Mouse (Mus musculus) G1E (cell line): ENCODE data around the gene Spata20. TPM values are rescaled to one million over a fixed set of nuclear protein-coding genes. Genes with fewer than 3 reads are reported as not detected.

ENCODE experiments used
- ATAC-seq: 2 replicates; pipeline ENCODE4 v1.8.0; 2016; ENCODE audit warnings: mild to moderate bottlenecking; ENCODE audit not compliant: insufficient number of reproducible peaks, poor library complexity, low FRiP score, severe bottlenecking; ENCODE audit errors: extremely low read depth
- DNase-seq: peaks from one replicate; pipeline ENCODE4 v3.0.0; 2012; ENCODE audit warnings: low spot score
- H3K27me3 ChIP-seq: 2 replicates; pipeline ENCODE4 v1.6.1; 2012; ENCODE audit warnings: mild to moderate bottlenecking, low read length, inconsistent platforms; ENCODE audit not compliant: insufficient read depth
- H3K36me3 ChIP-seq: replicated peaks from 2 replicates; pipeline ENCODE3; 2012; ENCODE audit warnings: mild to moderate bottlenecking, inconsistent platforms
- H3K4me1 ChIP-seq: 2 replicates; pipeline ENCODE4 v1.6.1; 2012; ENCODE audit warnings: low read depth, low read length, inconsistent platforms, mixed read lengths; ENCODE audit not compliant: insufficient read depth
- H3K4me3 ChIP-seq: 2 replicates; pipeline ENCODE4 v1.5.1; 2012; ENCODE audit warnings: low read depth, mild to moderate bottlenecking, inconsistent platforms, low read length, moderate library complexity, mixed read lengths
- H3K9me3 ChIP-seq: replicated peaks from 2 replicates; pipeline ENCODE4 v1.6.1; 2012; ENCODE audit warnings: inconsistent platforms
- CTCF ChIP-seq: IDR thresholded peaks from 2 replicates; pipeline ENCODE4 v1.5.1; 2012; ENCODE audit warnings: low read depth, low read length, inconsistent platforms, mixed read lengths
- GATA1 ChIP-seq: IDR thresholded peaks from 2 replicates; pipeline ENCODE4 v1.6.1; 2012; ENCODE audit warnings: borderline replicate concordance, low read length, inconsistent platforms, mixed read lengths
- GATA2 ChIP-seq: IDR thresholded peaks from 2 replicates; pipeline ENCODE4 v1.6.1; 2012; ENCODE audit warnings: low read depth, low read length, inconsistent platforms, borderline replicate concordance
- POLR2AphosphoS5 ChIP-seq: IDR thresholded peaks from 2 replicates; pipeline ENCODE4 v1.6.1; 2012; ENCODE audit warnings: low read depth, low read length, inconsistent platforms; ENCODE audit not compliant: insufficient replicate concordance
- TAL1 ChIP-seq: conservative IDR thresholded peaks from 2 replicates; pipeline ENCODE4 v1.6.1; 2012; ENCODE audit warnings: low read depth, low read length, inconsistent platforms, mixed read lengths
- polyA plus RNA-seq: library from polyadenylated mRNA; stranded (reverse); fragments of >175 nt; gene quantifications from 2 replicates; pipeline ENCODE4 v1.2.3, GENCODE M21; 2012
- total RNA-seq, 2 experiments: library from RNA; stranded (forward) in 1 of 2; stranded (reverse) in 1 of 2; fragments of 200-1000 nt in 1 of 2; fragments of >200 nt in 1 of 2; fragmentation: Nextera tagmentation in 1 of 2; gene quantifications; 2 replicates each; pipeline ENCODE4 v1.2.3; 2014 to 2017

Gene Spata20
- total and polyA plus RNA-seq, 3 experiments = not detected

- ATAC-seq = no peak
- DNase-seq = no peak
- H3K4me1 ChIP-seq = no peaks in the 10 kb centered on the region
- H3K4me3 ChIP-seq = no peak overlapping the region
- TF ChIP-seq GATA1 = no peak
- TF ChIP-seq POLR2AphosphoS5 = no peak
- no peak for TF ChIP-seq GATA2
- TF ChIP-seq TAL1 = no peak
- TF ChIP-seq CTCF = no peak
- no peaks in the 10 kb centered on the region for H3K36me3 ChIP-seq
- H3K9me3 ChIP-seq = no peaks in the 10 kb centered on the region
- H3K27me3 ChIP-seq = peaks cover 21% of the 10 kb centered on the region
Observed at GRCm38 (mm10) chr11:94447017-94447416, 39.0 kb downstream of the Spata20 start.

DNA sequence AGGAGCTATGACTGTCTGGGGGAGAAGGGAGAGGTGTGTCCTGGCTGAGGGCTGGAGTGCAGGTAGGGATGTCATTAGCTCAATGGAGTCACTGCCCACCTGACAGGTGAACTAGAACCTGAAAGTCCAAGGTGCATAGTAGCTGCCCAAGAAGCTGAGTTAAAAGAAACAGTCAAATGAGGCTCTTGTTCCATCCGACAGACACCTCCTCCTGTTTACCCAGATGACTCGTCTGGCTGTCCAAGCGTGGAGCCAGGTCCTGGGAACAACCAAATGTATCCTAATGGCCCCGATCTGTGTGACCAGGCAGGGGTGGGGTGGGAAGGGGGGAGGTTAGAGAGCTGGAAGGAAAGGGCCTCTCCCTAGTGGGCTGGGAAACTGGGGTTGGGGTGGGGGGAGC lies 40.7 kb downstream of the Spata20 start:
- ATAC-seq = no peak
- H3K4me3 ChIP-seq = no peak overlapping the region
- H3K9me3 ChIP-seq = no peaks in the 10 kb centered on the region
- DNase-seq = no peak
- TF ChIP-seq TAL1 (no peak), GATA2 (no peak), GATA1 (no peak)
- H3K27me3 ChIP-seq = peaks cover 14% of the 10 kb centered on the region
- no peaks in the 10 kb centered on the region for H3K4me1 ChIP-seq
- no peaks in the 10 kb centered on the region for H3K36me3 ChIP-seq

- Histone ChIP-seq H3K4me1 (no peaks in the 10 kb centered on the region), H3K27me3 (peaks cover 14% of the 10 kb centered on the region), H3K36me3 (no peaks in the 10 kb centered on the region), H3K9me3 (no peaks in the 10 kb centered on the region), H3K4me3 (no peak overlapping the region)
- TF ChIP-seq GATA2 = no peak
- TF ChIP-seq POLR2AphosphoS5 = no peak
- no peak for TF ChIP-seq CTCF
- no peak for TF ChIP-seq GATA1
- TF ChIP-seq TAL1 = no peak
- no peak for ATAC-seq
- no peak for DNase-seq
Observed at GRCm38 (mm10) chr11:94444829-94445228, 41.1 kb downstream of the Spata20 start.

- TF ChIP-seq CTCF = no peak
- TF ChIP-seq GATA2 = no peak
- TF ChIP-seq TAL1 = no peak
- TF ChIP-seq POLR2AphosphoS5 = no peak
- TF ChIP-seq GATA1 = no peak
- peaks cover 21% of the 10 kb centered on the region for H3K27me3 ChIP-seq
- H3K36me3 ChIP-seq = no peaks in the 10 kb centered on the region
- H3K4me3 ChIP-seq = no peak overlapping the region
- no peak for DNase-seq
- H3K9me3 ChIP-seq = no peaks in the 10 kb centered on the region
- no peak for ATAC-seq
- no peaks in the 10 kb centered on the region for H3K4me1 ChIP-seq
Observed at GRCm38 (mm10) chr11:94441752-94442151, 44.2 kb downstream of the Spata20 start.

- ATAC-seq = no peak
- Histone ChIP-seq H3K36me3 (no peaks in the 10 kb centered on the region), H3K4me1 (no peaks in the 10 kb centered on the region)
Observed at GRCm38 (mm10) chr11:94441122-94441521, 44.9 kb downstream of the Spata20 start.

GRCm38 (mm10) chr11:94440421-94440820 lies 45.6 kb downstream of the Spata20 start:
- no peaks in the 10 kb centered on the region for H3K36me3 ChIP-seq
- H3K4me3 ChIP-seq = no peak overlapping the region
- H3K27me3 ChIP-seq = peaks cover 21% of the 10 kb centered on the region; the same call in 1 of the 2 replicates
- no peak for DNase-seq
- no peak for ATAC-seq
- no peaks in the 10 kb centered on the region for H3K9me3 ChIP-seq
- no peaks in the 10 kb centered on the region for H3K4me1 ChIP-seq
- TF ChIP-seq POLR2AphosphoS5 (no peak), CTCF (no peak), TAL1 (no peak)

More at GRCm38 (mm10) chr11:94441122-94441521, 44.9 kb downstream of the Spata20 start:
- TF ChIP-seq CTCF (no peak), TAL1 (no peak), GATA1 (no peak), POLR2AphosphoS5 (no peak), GATA2 (no peak)
- Histone ChIP-seq H3K27me3 (peaks cover 21% of the 10 kb centered on the region), H3K9me3 (no peaks in the 10 kb centered on the region), H3K4me3 (no peak overlapping the region)
- no peak for DNase-seq

GRCm38 (mm10) chr11:94429011-94429651 lies 56.8 kb downstream of the Spata20 start:
- H3K27me3 ChIP-seq = peaks cover 29% of the 10 kb centered on the region
- no peak for ATAC-seq
- no peaks in the 10 kb centered on the region for H3K36me3 ChIP-seq
- no peaks in the 10 kb centered on the region for H3K4me1 ChIP-seq
- DNase-seq = no peak
- no peaks in the 10 kb centered on the region for H3K9me3 ChIP-seq
- no peak overlapping the region for H3K4me3 ChIP-seq
- TF ChIP-seq GATA1 (no peak), TAL1 (no peak), GATA2 (no peak), POLR2AphosphoS5 (no peak), CTCF (no peak)

Other genes with a start within 250 kb of the Spata20 start
- gene Wfikkn2, start 240.2 kb downstream of the Spata20 start, total RNA-seq (2014; fragmentation: Nextera tagmentation) = not detected in 2 replicates
- 0.05 TPM in 1 of 2 replicates, not detected in the other for gene Wfikkn2, start 240.2 kb downstream of the Spata20 start, total RNA-seq (2017)
- 0.03 TPM in 1 of 2 replicates, not detected in the other for gene Wfikkn2, start 240.2 kb downstream of the Spata20 start, polyA plus RNA-seq
- gene Gm21885, start 204.3 kb downstream of the Spata20 start, total RNA-seq (2014; fragmentation: Nextera tagmentation) = not detected in 2 replicates
- gene Gm21885, start 204.3 kb downstream of the Spata20 start, total RNA-seq (2017) = 0.23 TPM in 1 of 2 replicates, not detected in the other
- not detected in 2 replicates for gene Gm21885, start 204.3 kb downstream of the Spata20 start, polyA plus RNA-seq
- 238 and 283 TPM in 2 replicates for gene Luc7l3, start 164.2 kb downstream of the Spata20 start, total RNA-seq (2014; fragmentation: Nextera tagmentation)
- 170 and 260 TPM in 2 replicates for gene Luc7l3, start 164.2 kb downstream of the Spata20 start, total RNA-seq (2017)
- gene Luc7l3, start 164.2 kb downstream of the Spata20 start, polyA plus RNA-seq = 26.4 and 38.7 TPM in 2 replicates
- 34.4 and 46.0 TPM in 2 replicates for gene Ankrd40, start 158.2 kb downstream of the Spata20 start, total RNA-seq (2014; fragmentation: Nextera tagmentation)
- 46.4 and 48.4 TPM in 2 replicates for gene Ankrd40, start 158.2 kb downstream of the Spata20 start, total RNA-seq (2017)
- gene Ankrd40, start 158.2 kb downstream of the Spata20 start, polyA plus RNA-seq = 75.8 and 90.9 TPM in 2 replicates
- gene Abcc3, start 93.2 kb downstream of the Spata20 start, total RNA-seq (2014; fragmentation: Nextera tagmentation) = not detected in 2 replicates
- 0.17 and 0.27 TPM in 2 replicates for gene Abcc3, start 93.2 kb downstream of the Spata20 start, total RNA-seq (2017)
- gene Abcc3, start 93.2 kb downstream of the Spata20 start, polyA plus RNA-seq = not detected in 2 replicates
- 38.4 TPM in 1 of 2 replicates, not detected in the other for gene Cacna1g, start 12.0 kb downstream of the Spata20 start, total RNA-seq (2014; fragmentation: Nextera tagmentation)
- gene Cacna1g, start 12.0 kb downstream of the Spata20 start, total RNA-seq (2017) = 0.49 TPM in 1 of 2 replicates, not detected in the other
- gene Cacna1g, start 12.0 kb downstream of the Spata20 start, polyA plus RNA-seq = 0.01 TPM in 1 of 2 replicates, not detected in the other
- not detected in 2 replicates for gene Epn3, start 13.8 kb upstream of the Spata20 start, total RNA-seq (2014; fragmentation: Nextera tagmentation)
- gene Epn3, start 13.8 kb upstream of the Spata20 start, total RNA-seq (2017) = not detected in 2 replicates
- not detected in 2 replicates for gene Epn3, start 13.8 kb upstream of the Spata20 start, polyA plus RNA-seq
- gene Mycbpap, start 35.6 kb upstream of the Spata20 start, total RNA-seq (2014; fragmentation: Nextera tagmentation) = not detected in 2 replicates
- 0.06 TPM in 1 of 2 replicates, not detected in the other for gene Mycbpap, start 35.6 kb upstream of the Spata20 start, total RNA-seq (2017)
- gene Mycbpap, start 35.6 kb upstream of the Spata20 start, polyA plus RNA-seq = not detected in 2 replicates
- gene Rsad1, start 63.1 kb upstream of the Spata20 start, total RNA-seq (2014; fragmentation: Nextera tagmentation) = 4.8 and 5.3 TPM in 2 replicates
- 3.9 and 4.2 TPM in 2 replicates for gene Rsad1, start 63.1 kb upstream of the Spata20 start, total RNA-seq (2017)
- gene Rsad1, start 63.1 kb upstream of the Spata20 start, polyA plus RNA-seq = 4.4 and 5.6 TPM in 2 replicates
- not detected in 2 replicates for gene Chad, start 78.9 kb upstream of the Spata20 start, total RNA-seq (2014; fragmentation: Nextera tagmentation)
- gene Chad, start 78.9 kb upstream of the Spata20 start, total RNA-seq (2017) = 0.06 and 0.11 TPM in 2 replicates
- not detected in 2 replicates for gene Chad, start 78.9 kb upstream of the Spata20 start, polyA plus RNA-seq
- 1.4 and 1.6 TPM in 2 replicates for gene Acsf2, start 115.7 kb upstream of the Spata20 start, total RNA-seq (2014; fragmentation: Nextera tagmentation)
- 0.27 and 0.81 TPM in 2 replicates for gene Acsf2, start 115.7 kb upstream of the Spata20 start, total RNA-seq (2017)
- gene Acsf2, start 115.7 kb upstream of the Spata20 start, polyA plus RNA-seq = 1.5 and 1.6 TPM in 2 replicates
- 107 and 120 TPM in 2 replicates for gene Lrrc59, start 143.6 kb upstream of the Spata20 start, total RNA-seq (2014; fragmentation: Nextera tagmentation)
- gene Lrrc59, start 143.6 kb upstream of the Spata20 start, total RNA-seq (2017) = 106 and 117 TPM in 2 replicates
- 146 and 181 TPM in 2 replicates for gene Lrrc59, start 143.6 kb upstream of the Spata20 start, polyA plus RNA-seq
- 19.5 and 26.2 TPM in 2 replicates for gene Mrpl27, start 167.6 kb upstream of the Spata20 start, total RNA-seq (2014; fragmentation: Nextera tagmentation)
- 54.7 and 70.9 TPM in 2 replicates for gene Mrpl27, start 167.6 kb upstream of the Spata20 start, total RNA-seq (2017)
- gene Mrpl27, start 167.6 kb upstream of the Spata20 start, polyA plus RNA-seq = 66.3 and 70.6 TPM in 2 replicates
- 14.4 and 17.9 TPM in 2 replicates for gene Eme1, start 167.8 kb upstream of the Spata20 start, total RNA-seq (2014; fragmentation: Nextera tagmentation)
- gene Eme1, start 167.8 kb upstream of the Spata20 start, total RNA-seq (2017) = 39.0 and 42.0 TPM in 2 replicates
- gene Eme1, start 167.8 kb upstream of the Spata20 start, polyA plus RNA-seq = 25.8 and 29.4 TPM in 2 replicates
- 4.5 and 9.9 TPM in 2 replicates for gene Xylt2, start 191.3 kb upstream of the Spata20 start, total RNA-seq (2014; fragmentation: Nextera tagmentation)
- gene Xylt2, start 191.3 kb upstream of the Spata20 start, total RNA-seq (2017) = 6.6 and 7.0 TPM in 2 replicates
- gene Xylt2, start 191.3 kb upstream of the Spata20 start, polyA plus RNA-seq = 14.7 and 16.4 TPM in 2 replicates
- not detected in 2 replicates for gene Gm11541, start 218.3 kb upstream of the Spata20 start, total RNA-seq (2014; fragmentation: Nextera tagmentation)
- gene Gm11541, start 218.3 kb upstream of the Spata20 start, total RNA-seq (2017) = 0.06 and 0.33 TPM in 2 replicates
- not detected in 2 replicates for gene Gm11541, start 218.3 kb upstream of the Spata20 start, polyA plus RNA-seq